Mouse (Mus musculus): ENCODE data around the gene Slc35f3. TPM values are rescaled to one million over a fixed set of nuclear protein-coding genes. Genes with fewer than 3 reads are reported as not detected.
A peak's percentile ranks its signal among the peaks of the same experiment; 100 is the strongest.

Gene Slc35f3
- total and polyA plus RNA-seq, 2 experiments from 2014 or later: 2.1 to 4.6 TPM

- Histone ChIP-seq H3K4me2 (ENCODE audit: low read depth, low read length, poor library complexity, severe bottlenecking) (no peak overlapping the region), H3K27ac (ENCODE audit: low read depth, low read length) (peak overlapping the region; percentile 32; the same call in 1 of the 2 replicates), H3K36me3 (ENCODE audit: insufficient read depth, low read length) (no peaks in the 10 kb centered on the region), H3K9ac (replicated peaks; ENCODE audit: low read length, poor library complexity, severe bottlenecking) (no peak overlapping the region), H3K4me1 (ENCODE audit: insufficient read depth, low read length) (no peaks in the 10 kb centered on the region), H3K9me3 (ENCODE audit: low read length) (no peaks in the 10 kb centered on the region), H3K27me3 (ENCODE audit: insufficient read depth, low read length) (no peaks in the 10 kb centered on the region), H3K4me3 (ENCODE audit: low read depth, low read length) (no peak overlapping the region)
- ATAC-seq (ENCODE audit: low FRiP score) (no peak), DNase-seq (ENCODE audit: low spot score) (peak; percentile 23)
- WGBS: 45% methylated on average over 4 of the region's 4 CpGs
- no peak for TF ChIP-seq CTCF (IDR thresholded peaks at IDR 0.05)
Observed at GRCm38 (mm10) chr8:126405030-126405429, 106.7 kb downstream of the Slc35f3 start.

- Histone ChIP-seq H3K4me3 (ENCODE audit: low read depth, low read length) (no peak overlapping the region), H3K27me3 (ENCODE audit: insufficient read depth, low read length) (no peaks in the 10 kb centered on the region), H3K36me3 (ENCODE audit: insufficient read depth, low read length) (peaks cover under 1% of the 10 kb centered on the region; the same call in 1 of the 2 replicates), H3K27ac (ENCODE audit: low read depth, low read length) (no peak overlapping the region), H3K9me3 (ENCODE audit: low read length) (no peaks in the 10 kb centered on the region), H3K4me1 (ENCODE audit: insufficient read depth, low read length) (peaks cover 4% of the 10 kb centered on the region; the same call in 1 of the 2 replicates), H3K4me2 (ENCODE audit: low read depth, low read length, poor library complexity, severe bottlenecking) (no peak overlapping the region), H3K9ac (replicated peaks; ENCODE audit: low read length, poor library complexity, severe bottlenecking) (no peak overlapping the region)
- TF ChIP-seq CTCF (IDR thresholded peaks at IDR 0.05): no peak
- no peak for ATAC-seq (ENCODE audit: low FRiP score)
- 83% methylated on average over 3 of the region's 3 CpGs for WGBS
- DNase-seq (ENCODE audit: low spot score): no peak
Observed at GRCm38 (mm10) chr8:126420834-126421233, 122.5 kb downstream of the Slc35f3 start.

GRCm38 (mm10) chr8:126422174-126422919 is 124.0 kb downstream of the Slc35f3 start, which contains the start of gene Coa6:
Gene Coa6 (plus strand): TSS chr8:126422515.
- peak; percentile 97 for ATAC-seq (ENCODE audit: low FRiP score)

GRCm38 (mm10) chr8:126422920-126423300 is 124.6 kb downstream of the Slc35f3 start:
- Histone ChIP-seq H3K27ac (ENCODE audit: low read depth, low read length) (peak overlapping the region; percentile 76), H3K36me3 (ENCODE audit: insufficient read depth, low read length) (peaks cover 19% of the 10 kb centered on the region), H3K9me3 (ENCODE audit: low read length) (no peaks in the 10 kb centered on the region), H3K4me1 (ENCODE audit: insufficient read depth, low read length) (peaks cover 4% of the 10 kb centered on the region; the same call in 1 of the 2 replicates), H3K9ac (replicated peaks; ENCODE audit: low read length, poor library complexity, severe bottlenecking) (peak overlapping the region; percentile 72), H3K4me3 (ENCODE audit: low read depth, low read length) (peak overlapping the region; percentile 71), H3K4me2 (ENCODE audit: low read depth, low read length, poor library complexity, severe bottlenecking) (peak overlapping the region; percentile 78), H3K27me3 (ENCODE audit: insufficient read depth, low read length) (no peaks in the 10 kb centered on the region)
- peak; percentile 53 for DNase-seq (ENCODE audit: low spot score)
- TF ChIP-seq CTCF (IDR thresholded peaks at IDR 0.05): no peak
- peak; percentile 70 for ATAC-seq (ENCODE audit: low FRiP score)
- WGBS: 6% methylated on average over 9 of the region's 9 CpGs

More at GRCm38 (mm10) chr8:126422174-126422919, 124.0 kb downstream of the Slc35f3 start, which contains the start of gene Coa6:
- Histone ChIP-seq H3K36me3 (ENCODE audit: insufficient read depth, low read length) (peaks cover 14% of the 10 kb centered on the region), H3K4me3 (ENCODE audit: low read depth, low read length) (peak within 1 kb of the TSS; percentile 71), H3K27me3 (ENCODE audit: insufficient read depth, low read length) (no peaks in the 10 kb centered on the region), H3K9ac (replicated peaks; ENCODE audit: low read length, poor library complexity, severe bottlenecking) (peak within 1 kb of the TSS; percentile 72), H3K4me1 (ENCODE audit: insufficient read depth, low read length) (peaks cover 4% of the 10 kb centered on the region; the same call in 1 of the 2 replicates), H3K27ac (ENCODE audit: low read depth, low read length) (peak within 1 kb of the TSS; percentile 76), H3K9me3 (ENCODE audit: low read length) (no peaks in the 10 kb centered on the region), H3K4me2 (ENCODE audit: low read depth, low read length, poor library complexity, severe bottlenecking) (peak within 1 kb of the TSS; percentile 78)
- DNase-seq (ENCODE audit: low spot score): peak; percentile 98
- under 1% methylated on average over 61 of the region's 61 CpGs for WGBS
- TF ChIP-seq CTCF (IDR thresholded peaks at IDR 0.05): no peak

- TF ChIP-seq CTCF (IDR thresholded peaks at IDR 0.05): no peak
- ATAC-seq (ENCODE audit: low FRiP score) (no peak), DNase-seq (ENCODE audit: low spot score) (no peak)
- Histone ChIP-seq H3K9me3 (ENCODE audit: low read length) (no peaks in the 10 kb centered on the region), H3K9ac (replicated peaks; ENCODE audit: low read length, poor library complexity, severe bottlenecking) (no peak overlapping the region), H3K36me3 (ENCODE audit: insufficient read depth, low read length) (peaks cover 31% of the 10 kb centered on the region), H3K27me3 (ENCODE audit: insufficient read depth, low read length) (no peaks in the 10 kb centered on the region), H3K4me3 (ENCODE audit: low read depth, low read length) (no peak overlapping the region), H3K4me2 (ENCODE audit: low read depth, low read length, poor library complexity, severe bottlenecking) (no peak overlapping the region), H3K27ac (ENCODE audit: low read depth, low read length) (no peak overlapping the region), H3K4me1 (ENCODE audit: insufficient read depth, low read length) (peaks cover 4% of the 10 kb centered on the region; the same call in 1 of the 2 replicates)
- 83% methylated on average over 4 of the region's 4 CpGs for WGBS
Observed at GRCm38 (mm10) chr8:126424163-126424562, 125.8 kb downstream of the Slc35f3 start.

GRCm38 (mm10) chr8:126424946-126425345 is 126.6 kb downstream of the Slc35f3 start:
- Histone ChIP-seq H3K9me3 (ENCODE audit: low read length) (no peaks in the 10 kb centered on the region), H3K9ac (replicated peaks; ENCODE audit: low read length, poor library complexity, severe bottlenecking) (no peak overlapping the region), H3K36me3 (ENCODE audit: insufficient read depth, low read length) (peaks cover 38% of the 10 kb centered on the region), H3K27ac (ENCODE audit: low read depth, low read length) (no peak overlapping the region), H3K4me1 (ENCODE audit: insufficient read depth, low read length) (peaks cover 4% of the 10 kb centered on the region; the same call in 1 of the 2 replicates), H3K4me2 (ENCODE audit: low read depth, low read length, poor library complexity, severe bottlenecking) (no peak overlapping the region), H3K4me3 (ENCODE audit: low read depth, low read length) (no peak overlapping the region), H3K27me3 (ENCODE audit: insufficient read depth, low read length) (no peaks in the 10 kb centered on the region)
- ATAC-seq (ENCODE audit: low FRiP score) (no peak), DNase-seq (ENCODE audit: low spot score) (no peak)
- no peak for TF ChIP-seq CTCF (IDR thresholded peaks at IDR 0.05)
- WGBS: 86% methylated on average over 1 of the region's 1 CpGs

All from midbrain, postnatal 0 days (tissue).